Mouse (Mus musculus) midbrain, embryonic 15.5 days (tissue): ENCODE results near the gene Dyrk1b. TPM values are rescaled to one million over a fixed set of nuclear protein-coding genes. Genes with fewer than 3 reads are reported as not detected.

Experiments
- polyA plus RNA-seq: library from polyadenylated mRNA; unstranded; fragments of >200 nt; fragmentation: Nextera tagmentation; extraction: Ambion mirVana; gene quantifications from 2 replicates; pipeline ENCODE4 v1.2.1, GENCODE M21; 2015

Gene Dyrk1b
- polyA plus RNA-seq, 1 experiment from 2014 or later = 16.3 TPM

Other genes starting within 250 kb of the Dyrk1b start
- 36.0 and 38.8 TPM in 2 replicates for gene Zfp780b, start 200.3 kb upstream of the Dyrk1b start, polyA plus RNA-seq
- gene Zfp850, start 165.4 kb upstream of the Dyrk1b start, polyA plus RNA-seq = 6.0 and 7.7 TPM in 2 replicates
- gene Psmc4, start 129.4 kb upstream of the Dyrk1b start, polyA plus RNA-seq = 296 and 299 TPM in 2 replicates
- gene Fcgbp, start 108.2 kb upstream of the Dyrk1b start, polyA plus RNA-seq = 0.51 and 0.66 TPM in 2 replicates
- gene 9530053A07Rik, start 50.0 kb upstream of the Dyrk1b start, polyA plus RNA-seq = 0.05 and 0.06 TPM in 2 replicates
- gene Fbl, start 9.8 kb upstream of the Dyrk1b start, polyA plus RNA-seq = 75.6 and 78.4 TPM in 2 replicates
- 16.4 and 21.0 TPM in 2 replicates for gene Eid2, start 88.4 kb downstream of the Dyrk1b start, polyA plus RNA-seq
- gene Eid2b, start 98.3 kb downstream of the Dyrk1b start, polyA plus RNA-seq = 44.1 and 45.1 TPM in 2 replicates
- 0.92 and 1.3 TPM in 2 replicates for gene Selenov, start 111.7 kb downstream of the Dyrk1b start, polyA plus RNA-seq
- 22.6 and 23.1 TPM in 2 replicates for gene Dll3, start 122.8 kb downstream of the Dyrk1b start, polyA plus RNA-seq
- 129 and 136 TPM in 2 replicates for gene Timm50, start 132.6 kb downstream of the Dyrk1b start, polyA plus RNA-seq
- 111 and 112 TPM in 2 replicates for gene Supt5, start 159.3 kb downstream of the Dyrk1b start, polyA plus RNA-seq
- gene Rps16, start 171.2 kb downstream of the Dyrk1b start, polyA plus RNA-seq = 430 and 438 TPM in 2 replicates
- gene Plekhg2, start 193.1 kb downstream of the Dyrk1b start, polyA plus RNA-seq = 28.8 and 32.5 TPM in 2 replicates
- gene Zfp36, start 200.8 kb downstream of the Dyrk1b start, polyA plus RNA-seq = 3.2 and 3.3 TPM in 2 replicates
- gene Med29, start 213.2 kb downstream of the Dyrk1b start, polyA plus RNA-seq = 46.6 and 47.0 TPM in 2 replicates
- 92.5 and 110 TPM in 2 replicates for gene Paf1, start 213.5 kb downstream of the Dyrk1b start, polyA plus RNA-seq